Mouse (Mus musculus): ENCODE results near the gene Ggct.
"Not testable (repeated sequence)": the region's sequence is repeated elsewhere in the genome, so short reads cannot be mapped to it uniquely, and the experiment has no call there.

Ggct gene

DNA sequence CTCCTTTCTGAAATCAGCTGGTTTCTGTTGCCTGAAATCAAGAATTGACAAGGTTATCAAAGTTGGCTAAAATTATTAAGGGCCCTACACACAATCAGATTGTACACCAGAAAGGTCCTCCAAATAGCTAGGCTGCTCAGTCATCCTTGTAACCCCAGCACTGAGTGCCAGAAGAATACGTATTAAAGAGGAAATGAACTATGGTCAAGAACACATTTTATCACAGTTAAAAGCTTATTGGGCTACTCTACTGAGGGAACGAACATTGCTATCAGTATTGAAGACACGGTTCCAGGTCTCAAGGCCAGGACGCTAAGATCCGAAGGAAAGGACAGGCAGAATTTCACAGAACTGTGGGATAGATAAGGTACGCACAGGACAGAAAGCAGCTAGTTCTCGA lies 609 bp downstream of the Ggct start:
- DNase-seq = no peak

DNA sequence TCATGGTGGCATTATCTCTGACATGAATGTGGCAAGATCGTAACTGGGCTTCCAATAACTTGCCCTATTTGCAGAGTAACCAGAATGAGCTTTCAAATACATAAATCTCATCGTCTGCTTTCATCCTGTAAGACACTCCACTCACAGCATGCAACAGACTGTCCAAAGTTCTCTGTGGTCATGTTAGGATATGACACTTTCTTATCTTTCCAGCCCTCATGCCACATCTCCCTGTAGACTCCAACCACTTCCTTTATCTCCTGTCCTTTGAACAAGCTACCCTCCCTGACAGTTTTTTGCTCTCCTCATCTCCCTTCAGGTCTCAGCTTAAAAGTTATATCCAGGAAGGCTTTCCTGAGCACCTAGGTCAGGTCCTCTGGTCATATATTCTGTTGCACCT lies 1.6 kb downstream of the Ggct start:
- DNase-seq = no peak

DNA sequence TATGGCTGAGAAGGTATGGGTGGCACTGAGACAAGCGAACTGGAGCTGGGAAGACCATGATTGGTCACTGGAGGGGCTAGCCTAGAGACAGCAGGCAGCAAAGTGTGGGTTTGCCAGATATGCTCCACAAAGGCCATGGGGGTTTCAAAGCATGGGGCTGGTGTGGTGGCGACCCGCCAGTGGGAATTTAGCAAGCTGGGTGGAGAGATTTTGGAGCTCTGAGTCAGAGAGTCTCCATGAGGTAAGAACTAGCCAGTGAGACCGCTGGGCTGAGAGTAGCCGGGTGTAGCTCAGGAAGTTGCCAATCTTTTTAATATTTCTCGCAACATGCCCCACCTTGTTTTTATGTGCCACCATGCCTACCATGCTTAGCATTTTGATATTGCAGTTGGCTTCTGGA lies 4.6 kb downstream of the Ggct start:
- DNase-seq = no peak

DNA sequence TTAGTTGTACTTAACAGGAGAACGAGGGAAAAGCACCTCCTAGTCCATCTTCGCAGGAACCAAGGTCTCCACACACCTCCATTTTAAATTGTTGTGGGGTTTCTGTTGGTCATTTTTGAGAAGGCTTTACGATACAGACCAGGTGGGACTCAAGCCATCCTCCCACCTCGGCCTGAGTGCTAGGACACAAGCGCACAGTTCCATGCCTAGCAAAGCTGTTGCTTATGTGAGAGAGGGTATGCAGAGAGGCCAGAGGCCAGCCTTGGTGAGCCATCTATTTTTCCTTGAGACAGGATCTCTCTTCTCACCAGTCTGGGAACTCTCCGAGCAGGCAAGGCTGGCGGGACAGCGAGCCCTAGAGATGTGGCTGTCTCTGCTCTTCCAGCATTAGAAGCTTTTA lies 8.7 kb downstream of the Ggct start:
- DNase-seq = no peak

DNA sequence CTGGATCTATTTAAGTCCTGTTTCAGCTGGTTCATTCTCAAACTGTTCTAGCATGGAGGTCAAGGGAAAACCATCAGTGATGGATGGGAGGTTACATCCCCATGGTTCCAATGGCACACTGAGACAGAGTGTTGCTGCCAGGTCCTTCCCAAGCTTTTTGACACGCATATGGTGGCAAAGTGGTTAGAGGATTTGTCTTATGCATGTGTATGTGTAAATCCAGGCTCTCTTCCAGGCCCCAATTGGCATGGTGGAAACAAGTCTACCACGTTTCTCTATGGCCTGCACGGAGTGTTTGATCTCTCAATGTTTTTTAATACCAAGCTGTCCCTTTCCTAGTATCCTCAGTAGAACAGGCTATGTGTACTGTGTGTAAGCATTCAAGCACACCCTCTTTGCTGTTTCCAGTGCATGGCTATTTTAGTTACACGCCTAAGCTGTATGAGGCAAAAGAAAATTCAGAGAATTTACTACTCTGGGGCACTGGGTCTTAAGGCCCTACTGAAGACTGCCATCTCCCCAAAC lies 9.2 kb downstream of the Ggct start:
- no peak for DNase-seq

DNA sequence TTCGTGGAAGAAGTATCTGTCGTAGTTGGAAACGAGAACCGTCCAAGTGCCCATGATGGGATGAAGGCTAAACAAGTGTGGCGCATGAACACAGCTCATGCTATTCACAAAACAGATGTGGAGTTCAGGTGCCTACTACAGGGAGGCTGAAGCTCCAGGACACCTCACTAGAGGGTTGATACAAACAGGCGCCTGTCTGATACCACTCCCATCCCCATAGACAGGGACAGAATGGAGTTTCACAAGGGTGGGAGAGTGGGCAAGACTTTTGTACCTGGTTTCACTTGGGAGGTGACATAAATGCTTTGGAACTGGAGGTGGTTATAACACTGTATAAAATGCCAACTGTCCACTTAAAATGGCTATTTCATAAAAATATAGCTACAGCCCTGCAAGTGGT lies 13.3 kb downstream of the Ggct start:
- no peak for DNase-seq

DNA sequence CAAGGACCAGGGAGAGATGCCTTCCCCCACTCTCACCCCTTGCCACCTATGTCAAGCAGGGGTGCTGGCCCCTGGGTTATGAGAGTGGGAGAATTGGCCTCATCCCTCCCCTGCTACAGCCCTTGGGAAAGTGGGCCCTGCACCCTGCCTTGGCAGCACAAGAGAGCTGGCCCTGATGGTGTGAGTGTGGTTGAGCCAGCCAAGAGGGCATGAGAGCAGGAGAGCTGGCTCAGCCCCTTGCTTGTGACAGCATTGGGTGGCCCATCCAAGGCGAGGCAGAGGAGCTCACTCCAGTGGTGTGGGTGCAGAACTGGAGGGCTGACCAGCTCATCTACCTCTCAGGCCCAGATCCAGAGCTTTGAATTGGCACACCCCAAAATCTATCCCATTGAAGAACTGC lies 17.1 kb downstream of the Ggct start:
- DNase-seq = no peak

DNA sequence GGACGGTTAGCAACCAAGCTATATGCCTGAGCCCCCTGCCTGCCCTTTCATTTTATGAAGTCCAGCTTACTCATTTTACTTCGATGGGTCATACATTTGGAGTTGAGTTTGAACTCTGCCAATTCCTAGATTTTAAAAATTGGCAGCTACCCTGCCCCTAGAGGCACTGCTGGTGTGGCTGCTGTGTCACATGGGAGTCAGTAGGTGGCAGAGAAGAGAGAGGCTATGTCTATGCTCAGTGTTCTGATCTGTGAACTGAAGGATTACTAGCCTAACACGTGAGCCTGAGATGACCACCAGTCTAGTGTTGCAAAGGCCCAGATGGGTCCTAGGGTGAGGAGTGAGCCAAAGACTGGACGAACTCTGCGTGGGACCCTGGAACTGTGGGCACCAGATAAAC lies 18.2 kb downstream of the Ggct start:
- DNase-seq = peak; percentile 46

DNA sequence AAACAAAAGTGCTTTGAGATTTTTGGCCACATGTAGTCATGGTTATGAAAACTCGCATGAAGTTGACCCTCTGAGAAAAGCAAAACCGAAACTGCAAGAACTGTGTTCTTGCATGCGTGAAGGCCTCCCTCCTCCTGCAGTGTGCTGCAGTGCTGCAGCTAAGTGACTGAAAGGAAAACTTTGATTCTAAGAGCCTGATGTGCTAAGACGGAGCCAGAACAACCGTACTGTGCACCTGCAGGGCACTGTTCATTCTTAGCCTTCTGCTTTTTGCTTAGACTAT lies 19.9 kb downstream of the Ggct start:
- peak; percentile 73 for DNase-seq

DNA sequence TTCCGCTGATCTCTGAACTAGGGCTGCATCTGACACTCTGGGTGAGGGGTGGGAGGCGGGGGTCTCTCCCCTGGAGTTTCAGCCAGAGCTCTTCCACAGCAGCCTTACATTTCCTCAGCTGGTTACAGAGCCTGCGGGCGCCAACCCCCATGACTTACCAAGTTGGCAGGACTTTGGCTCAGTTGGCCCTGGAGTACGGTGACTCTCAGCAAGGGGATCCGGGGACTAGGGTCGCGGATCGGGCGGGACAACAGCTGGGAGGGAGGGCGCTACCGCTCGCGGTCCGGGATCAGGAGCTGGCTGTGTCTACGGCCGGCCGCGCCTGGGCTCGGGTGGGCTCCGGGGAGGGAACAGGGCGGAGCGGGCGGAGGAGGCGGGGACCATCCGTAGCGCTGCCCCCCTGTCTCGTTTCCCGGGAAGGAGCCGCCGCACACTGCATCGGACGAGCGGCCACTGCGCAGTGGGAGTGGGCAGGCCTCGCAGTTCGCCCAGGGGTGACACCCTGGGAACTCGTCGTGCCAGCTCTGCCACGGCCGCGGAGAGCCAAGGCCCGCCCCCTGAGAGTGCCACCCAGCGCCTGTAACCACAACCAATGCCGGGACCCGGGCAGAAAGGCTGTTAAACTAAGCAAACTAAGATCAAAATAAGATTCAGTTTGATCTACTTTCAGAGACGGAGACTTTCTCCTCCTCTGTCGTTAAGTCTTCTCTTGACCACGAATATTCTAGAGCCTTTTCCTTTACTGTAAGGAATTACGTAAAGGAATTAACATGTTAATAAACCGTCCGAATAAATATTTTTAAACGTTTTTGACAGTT lies 20.4 kb downstream of the Ggct start, which contains the start of gene Nod1:
Gene Nod1, minus strand, starts transcription at position 502 of the 818 bp plus-strand sequence.
- peak; percentile 93 for DNase-seq

DNA sequence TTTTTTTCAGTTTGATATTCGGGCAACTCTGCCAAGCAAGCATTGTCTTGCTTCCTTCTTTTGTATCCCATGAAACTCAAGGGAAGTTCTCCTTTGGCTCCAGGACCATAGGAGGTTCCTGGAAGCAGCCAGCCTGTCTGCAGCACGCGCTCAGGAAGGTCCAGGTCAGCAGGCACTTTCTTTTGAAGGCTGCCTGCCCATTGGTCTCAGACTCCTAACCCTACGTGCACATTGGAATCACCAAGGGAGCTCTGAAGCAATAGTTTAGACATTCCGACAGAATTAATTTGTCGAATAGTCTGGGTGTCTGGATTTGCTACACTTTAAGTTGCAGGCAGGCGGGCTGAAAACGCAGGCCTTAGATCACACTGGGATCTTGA lies 21.0 kb downstream of the Ggct start:
- DNase-seq = peak; percentile 68

DNA sequence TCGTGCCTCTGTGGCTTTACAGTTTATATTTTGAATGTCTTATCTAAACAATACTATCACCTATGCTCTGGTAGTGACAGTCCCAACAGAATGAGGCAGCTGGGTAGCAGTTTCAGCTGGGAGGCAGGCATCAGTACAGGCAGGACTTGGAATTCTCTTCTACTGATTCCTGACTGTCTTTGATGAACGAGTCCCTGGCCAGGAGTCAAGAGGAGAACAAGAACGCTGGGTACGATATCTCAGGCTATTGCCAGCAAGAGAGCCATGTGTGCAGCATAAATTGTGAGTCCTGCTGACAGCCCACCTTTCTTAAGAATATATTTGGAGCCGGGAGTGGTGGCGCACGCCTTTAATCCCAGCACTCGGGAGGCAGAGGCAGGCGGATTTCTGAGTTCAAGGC lies 22.2 kb downstream of the Ggct start:
- peak; percentile 52 for DNase-seq

DNA sequence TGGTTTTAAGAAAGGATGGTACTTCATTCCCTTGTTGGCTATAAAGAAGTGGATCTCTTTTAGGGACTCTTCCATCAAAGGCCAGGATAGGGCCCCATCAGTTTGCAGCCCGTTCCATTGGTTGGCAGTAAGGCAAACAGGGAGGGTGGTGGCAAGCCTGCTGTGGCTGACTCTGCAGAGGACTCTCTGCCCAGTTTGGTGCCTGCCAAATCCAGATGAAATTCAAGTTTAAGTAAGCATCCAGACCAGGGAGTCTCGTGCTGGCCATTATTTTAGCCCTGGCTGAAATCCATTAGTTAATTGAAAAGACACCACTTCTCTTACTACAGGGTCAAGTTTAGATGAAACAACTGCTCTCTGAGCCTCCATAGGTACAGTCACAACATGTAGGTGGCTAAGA lies 22.9 kb downstream of the Ggct start:
- DNase-seq = no peak

DNA sequence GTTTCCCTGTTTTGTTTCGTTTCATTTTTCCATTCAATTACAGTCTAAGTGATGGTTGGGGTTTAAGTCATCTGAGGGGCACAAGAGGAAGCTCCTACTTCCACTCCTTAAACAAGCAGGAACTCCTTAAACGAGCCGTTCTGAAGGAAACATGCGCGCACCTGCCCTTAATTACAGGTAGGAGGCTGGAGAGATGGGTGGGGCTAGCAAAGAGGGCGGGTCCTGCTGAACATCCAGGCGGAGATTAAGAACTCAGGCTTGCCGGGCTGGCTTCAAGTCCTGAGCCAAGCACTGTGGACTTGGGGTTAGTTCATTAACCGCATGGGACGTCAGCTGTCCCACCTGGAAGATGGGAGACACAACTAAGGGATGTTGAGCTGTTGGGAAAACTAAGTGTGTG lies 25.2 kb downstream of the Ggct start:
- DNase-seq = peak; percentile 63

DNA sequence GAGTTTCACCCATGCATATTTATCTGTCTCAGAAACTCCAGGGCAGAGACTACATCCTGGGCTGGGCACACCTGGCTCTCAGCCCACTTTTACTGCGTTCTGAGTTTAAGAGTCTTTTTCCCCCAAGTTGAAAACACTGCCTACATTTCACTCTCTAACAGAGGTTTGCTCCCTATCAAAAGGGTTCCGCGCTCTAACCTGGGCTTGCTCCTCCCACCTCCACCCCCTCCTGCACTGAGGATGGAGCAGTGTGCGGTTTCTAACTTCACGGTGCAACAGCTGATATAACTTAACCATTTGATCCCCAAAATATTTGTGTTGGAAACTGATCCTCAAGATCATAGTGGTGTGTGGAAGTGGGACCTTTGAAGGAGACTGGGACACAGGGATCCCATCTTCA lies 27.5 kb downstream of the Ggct start:
- DNase-seq = no peak

DNA sequence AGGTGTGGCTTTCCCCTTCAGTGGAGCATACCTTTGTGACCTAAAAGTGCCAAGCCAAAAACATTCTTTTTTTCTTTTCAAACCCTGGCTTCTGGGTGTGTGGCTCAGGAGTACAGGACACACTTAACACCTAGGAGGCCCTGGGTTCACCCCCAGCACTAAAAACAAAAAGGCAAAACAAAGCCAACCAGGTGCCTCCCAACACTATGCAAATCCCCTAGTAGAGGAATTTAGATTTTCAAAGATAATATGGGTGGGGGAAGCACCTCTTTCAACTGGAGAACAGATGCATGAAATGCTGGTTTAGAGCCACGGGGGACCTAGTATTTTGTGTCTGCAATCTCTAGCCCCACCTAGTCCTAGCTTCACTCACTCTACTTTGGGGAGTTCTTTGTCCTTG lies 28.0 kb downstream of the Ggct start:
- DNase-seq = no peak

DNA sequence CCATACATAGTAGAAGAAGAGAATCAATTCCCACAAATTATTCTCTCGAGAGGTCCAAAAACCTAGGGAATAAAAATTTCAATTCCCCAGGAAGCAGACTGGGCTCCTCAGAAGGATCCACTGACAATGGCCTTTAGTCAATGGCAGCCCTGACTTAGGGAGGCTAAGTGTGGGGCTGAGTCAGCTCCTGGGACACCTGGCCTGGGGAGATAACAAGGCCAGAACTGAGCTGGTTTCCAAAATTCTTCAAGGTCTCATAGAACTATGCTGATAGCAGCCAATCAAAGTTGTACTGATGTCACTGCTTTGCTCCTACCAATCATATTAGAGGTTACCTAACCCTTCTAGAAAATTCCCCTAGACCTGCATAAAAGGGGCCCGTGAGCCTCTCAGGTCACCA lies 29.2 kb downstream of the Ggct start:
- no peak for DNase-seq

DNA sequence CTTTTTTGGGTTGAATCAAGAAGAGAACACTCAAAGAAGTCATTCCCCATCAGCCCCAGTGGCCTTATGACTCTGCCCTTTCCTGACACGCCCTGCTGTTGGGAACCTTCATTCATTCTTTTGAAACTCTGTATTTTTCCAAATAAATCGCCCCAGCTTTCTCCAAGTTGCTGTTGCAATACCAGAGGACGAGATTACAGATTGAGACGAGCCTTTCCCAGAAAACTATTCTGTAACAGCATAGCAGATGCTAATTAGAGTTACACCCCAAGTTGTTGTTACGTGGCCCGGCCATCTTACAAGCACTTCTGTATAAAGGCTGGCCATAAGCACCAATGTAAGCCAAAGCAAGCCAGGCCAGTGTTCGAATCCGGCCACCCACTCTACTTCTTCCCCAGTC lies 35.1 kb downstream of the Ggct start:
- DNase-seq = peak; percentile 63

DNA sequence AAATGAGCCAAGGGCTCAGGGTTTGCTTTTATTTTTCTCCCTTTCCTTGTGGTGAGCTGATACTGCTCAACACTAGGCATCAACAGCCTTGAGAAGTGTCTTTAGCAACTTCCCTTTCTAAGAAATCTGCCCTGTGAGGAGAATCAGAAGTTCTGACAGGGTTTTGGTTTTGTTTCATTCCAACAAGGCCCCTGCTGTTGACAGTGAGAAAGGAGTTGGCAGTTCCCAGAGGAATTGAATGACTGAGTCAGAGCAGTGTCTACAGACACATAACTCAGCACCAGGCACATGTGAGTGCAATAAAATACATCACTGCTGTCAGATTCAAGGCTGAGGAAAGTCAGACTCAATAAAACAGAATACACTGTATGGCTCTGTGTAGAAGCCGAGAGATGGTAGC lies 36.3 kb downstream of the Ggct start:
- DNase-seq = peak; percentile 60

DNA sequence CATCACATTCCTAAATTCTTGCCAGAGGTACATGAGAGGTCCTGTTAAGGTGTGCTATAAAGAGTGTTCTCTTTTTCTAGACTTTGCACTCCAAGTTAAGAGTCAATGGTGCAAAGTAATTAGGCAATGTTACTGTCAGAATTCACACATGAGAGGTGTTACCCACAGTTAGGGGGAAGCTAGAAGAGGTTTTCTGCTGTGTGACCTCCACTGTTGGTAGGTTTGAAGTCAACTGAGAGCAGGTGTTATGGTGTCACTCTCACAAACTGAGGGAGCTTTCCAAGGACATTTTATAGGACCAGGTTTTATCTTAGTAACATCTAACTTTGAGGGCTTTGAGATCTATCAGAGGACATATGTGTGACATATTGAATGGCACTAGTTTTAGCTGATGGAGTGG lies 36.8 kb downstream of the Ggct start:
- DNase-seq = no peak

DNA sequence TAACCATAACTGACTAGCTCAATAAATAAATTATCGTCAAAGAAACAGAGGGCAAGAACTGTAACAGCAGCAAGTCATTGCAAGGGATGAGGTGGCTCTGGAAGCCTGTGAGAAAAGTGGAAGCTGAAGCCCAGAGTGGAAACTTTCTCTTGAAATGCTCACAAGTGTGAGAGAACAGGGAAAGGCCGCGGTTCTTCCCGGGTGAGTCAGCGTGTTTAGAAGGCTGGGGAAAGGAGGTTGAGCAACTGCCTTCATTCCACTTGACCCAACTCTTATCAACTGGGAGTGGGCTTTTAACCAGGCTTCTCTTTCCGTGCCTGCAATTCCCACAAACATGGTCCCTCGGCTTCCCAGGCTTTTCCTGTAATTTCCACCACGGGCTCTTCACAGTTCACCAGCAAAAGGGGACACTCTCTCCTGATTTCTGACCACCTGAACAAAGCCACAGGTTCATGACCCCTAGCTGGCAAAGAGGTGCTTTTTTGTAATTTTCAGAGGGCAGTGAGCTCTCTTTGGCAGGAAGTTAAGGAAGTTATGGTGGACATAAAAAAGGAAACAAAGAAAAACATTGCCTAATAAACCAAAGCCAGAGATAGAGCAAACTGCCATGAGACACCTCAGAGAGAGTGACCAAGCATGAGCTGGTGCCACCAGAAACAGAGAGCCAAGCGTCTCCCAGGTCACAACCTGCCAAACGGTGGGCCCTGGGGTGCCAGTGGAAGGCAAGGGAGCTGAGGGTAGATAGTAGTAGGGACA lies 37.9 kb downstream of the Ggct start:
- peak; percentile 90 for DNase-seq

DNA sequence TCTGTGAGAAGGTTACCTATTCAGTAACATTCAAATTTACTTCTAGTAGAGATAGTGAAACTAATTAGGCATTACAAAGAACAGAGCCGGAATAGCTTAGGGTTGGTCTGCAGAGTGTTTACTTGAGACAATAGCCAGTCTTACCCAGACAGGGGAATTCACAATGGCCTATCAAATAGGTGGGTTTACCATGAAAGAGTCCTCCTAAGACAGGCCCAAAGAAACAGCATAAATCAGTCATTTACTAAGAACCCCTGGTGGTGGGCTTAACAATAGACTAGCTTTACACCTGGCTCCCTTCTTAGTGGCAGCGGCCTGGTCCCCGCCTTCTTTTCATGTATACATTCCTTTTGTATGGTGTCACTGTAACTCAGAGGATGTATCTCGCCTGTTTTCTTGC lies 39.4 kb downstream of the Ggct start:
- not testable (repeated sequence) for DNase-seq

DNA sequence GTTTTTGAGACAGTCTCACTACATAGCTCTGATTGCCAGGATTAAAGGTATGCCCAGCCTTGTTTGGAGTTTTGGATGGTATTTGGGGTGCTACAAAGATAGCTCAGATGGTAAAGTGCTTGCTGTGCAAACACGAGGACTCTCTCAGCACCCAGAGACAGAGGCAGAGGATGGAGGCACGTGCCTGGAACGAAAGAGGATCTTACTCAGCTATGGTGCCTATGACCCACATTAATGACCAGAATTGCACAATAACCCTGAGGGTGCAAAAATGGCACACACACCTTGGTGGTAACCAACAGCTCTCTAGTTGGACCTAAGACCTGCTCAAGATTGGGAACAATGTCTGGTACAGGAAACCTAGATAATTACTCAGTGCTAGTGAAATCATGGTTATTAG lies 40.2 kb downstream of the Ggct start:
- no peak for DNase-seq

DNA sequence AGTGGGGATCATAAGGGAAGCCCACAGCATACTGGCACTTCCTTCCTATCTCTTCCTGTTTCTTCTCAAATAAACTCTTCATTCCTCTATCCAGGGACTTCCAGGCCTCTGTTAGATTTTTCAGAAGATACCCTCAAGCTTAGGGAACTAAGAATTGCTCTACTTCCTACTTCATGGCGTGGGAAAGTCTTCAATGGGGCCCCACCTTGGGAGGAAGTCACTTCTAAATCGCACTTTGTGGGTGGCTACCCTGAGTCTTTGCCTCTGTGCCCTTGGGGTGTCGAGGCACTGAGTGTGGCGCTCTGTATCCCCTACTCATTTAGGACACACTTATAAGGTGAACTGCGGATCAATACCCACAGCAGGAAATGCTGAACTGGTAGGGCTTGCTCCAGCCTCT lies 44.1 kb downstream of the Ggct start:
- no peak for DNase-seq

Data from lung, postnatal 36 days (tissue).